Mouse (Mus musculus) MEL (cell line): Measurements from ENCODE around the gene 3110082I17Rik. TPM values are rescaled to one million over a fixed set of nuclear protein-coding genes. Genes with fewer than 3 reads are reported as not detected.

Source experiments
- DNase-seq: peaks from one replicate; pipeline ENCODE4 v3.0.0; 2011; ENCODE audit warnings: low read depth, low spot score
- H3K27ac ChIP-seq: 2 replicates; pipeline ENCODE4 v1.5.1; 2012; ENCODE audit warnings: low read depth, mild to moderate bottlenecking, control low read depth, low read length, moderate library complexity; ENCODE audit not compliant: control insufficient read depth
- H3K27me3 ChIP-seq, 2 experiments: fragments of 150-350 bp in 1 of 2; sonication (generic) in 1 of 2; 2 replicates each; pipeline ENCODE4 v1.6.1; 2012; ENCODE audit warnings: low read length in 2 of 2, mild to moderate bottlenecking in 2 of 2, improper control_type of control experiment in 1 of 2, moderate library complexity in 1 of 2; ENCODE audit not compliant: insufficient read depth in 2 of 2, control insufficient read depth in 1 of 2
- H3K36me3 ChIP-seq, 2 experiments: 2 replicates each; pipeline ENCODE4 v1.6.1; 2012 to 2014; ENCODE audit warnings: low read length in 2 of 2, improper control_type of control experiment in 1 of 2, inconsistent platforms in 1 of 2, mild to moderate bottlenecking in 1 of 2; ENCODE audit not compliant: insufficient read depth in 2 of 2, control insufficient read depth in 1 of 2
- H3K4me1 ChIP-seq, 2 experiments: fragments of 150-350 bp in 1 of 2; sonication (generic) in 1 of 2; 2 replicates each; pipeline ENCODE4 v1.6.1; 2012; ENCODE audit warnings: low read length in 2 of 2, improper control_type of control experiment in 1 of 2, mild to moderate bottlenecking in 1 of 2; ENCODE audit not compliant: insufficient read depth in 2 of 2, control insufficient read depth in 1 of 2
- H3K4me3 ChIP-seq, 2 experiments: fragments of 150-350 bp in 1 of 2; sonication (generic) in 1 of 2; 2 replicates each; pipeline ENCODE4 v1.5.1; 2012; ENCODE audit warnings: low read depth in 2 of 2, low read length in 2 of 2, mild to moderate bottlenecking in 2 of 2, moderate library complexity in 2 of 2, control low read depth in 1 of 2, improper control_type of control experiment in 1 of 2; ENCODE audit not compliant: control insufficient read depth in 1 of 2, insufficient read depth in 1 of 2
- H3K79me2 ChIP-seq: 2 replicates; pipeline ENCODE4 v1.6.1; 2012; ENCODE audit warnings: mild to moderate bottlenecking, low read length, moderate library complexity; ENCODE audit not compliant: control insufficient read depth, poor library complexity, insufficient read depth
- H3K9ac ChIP-seq: 2 replicates; pipeline ENCODE4 v1.6.1; 2012; ENCODE audit warnings: low read depth, mild to moderate bottlenecking, control low read depth, low read length, moderate library complexity; ENCODE audit not compliant: control insufficient read depth, poor library complexity, severe bottlenecking
- H3K9me3 ChIP-seq: fragments of 150-350 bp; sonication (generic); replicated peaks from 2 replicates; pipeline ENCODE4 v1.6.1; 2012; ENCODE audit warnings: mild to moderate bottlenecking, low read length, improper control_type of control experiment, moderate library complexity; ENCODE audit not compliant: insufficient read depth
- BHLHE40 ChIP-seq: IDR thresholded peaks from 2 replicates; pipeline ENCODE4 v1.6.1; 2012; ENCODE audit warnings: low read depth, mild to moderate bottlenecking, inconsistent platforms, low read length, improper control_type of control experiment, borderline replicate concordance
- CHD1 ChIP-seq: IDR thresholded peaks from 2 replicates; pipeline ENCODE4 v1.6.1; 2012; ENCODE audit warnings: low read depth, mild to moderate bottlenecking, inconsistent platforms, low read length, improper control_type of control experiment
- CHD2 ChIP-seq: IDR thresholded peaks from 2 replicates; pipeline ENCODE4 v1.6.1; 2011; ENCODE audit warnings: low read length, improper control_type of control experiment
- CTCF ChIP-seq, 3 experiments: IDR thresholded peaks in 2 of 3; conservative IDR thresholded peaks in 1 of 3; 2 replicates each; pipeline ENCODE4 v1.5.1; 2011 to 2012; ENCODE audit warnings: low read length in 3 of 3, low read depth in 2 of 3, mild to moderate bottlenecking in 2 of 3, improper control_type of control experiment in 1 of 3, inconsistent platforms in 1 of 3, mixed read lengths in 1 of 3, moderate library complexity in 1 of 3; ENCODE audit not compliant: control insufficient read depth in 1 of 3, insufficient read depth in 1 of 3, poor library complexity in 1 of 3, severe bottlenecking in 1 of 3
- E2F4 ChIP-seq: IDR thresholded peaks from 2 replicates; pipeline ENCODE4 v1.6.1; 2011; ENCODE audit warnings: low read depth, low read length, improper control_type of control experiment, borderline replicate concordance
- ELF1 ChIP-seq: IDR thresholded peaks from 2 replicates; pipeline ENCODE4 v1.6.1; 2014; ENCODE audit warnings: low read depth, mild to moderate bottlenecking, inconsistent platforms, low read length, improper control_type of control experiment, moderate library complexity
- EP300 ChIP-seq, 2 experiments: IDR thresholded peaks; 2 replicates each; pipeline ENCODE4 v1.6.1; 2011; ENCODE audit warnings: improper control_type of control experiment in 2 of 2, low read length in 2 of 2, low read depth in 1 of 2, mild to moderate bottlenecking in 1 of 2
- ETS1 ChIP-seq: IDR thresholded peaks from 2 replicates; pipeline ENCODE4 v1.6.1; 2012; ENCODE audit warnings: low read depth, mild to moderate bottlenecking, inconsistent platforms, low read length, improper control_type of control experiment, moderate library complexity
- GABPA ChIP-seq: IDR thresholded peaks from 2 replicates; pipeline ENCODE4 v1.6.1; 2012; ENCODE audit warnings: low read depth, mild to moderate bottlenecking, inconsistent platforms, low read length, improper control_type of control experiment, moderate library complexity
- GATA1 ChIP-seq: IDR thresholded peaks from 2 replicates; pipeline ENCODE4 v1.6.1; 2011; ENCODE audit warnings: low read depth, low read length, improper control_type of control experiment
- HCFC1 ChIP-seq: IDR thresholded peaks from 2 replicates; pipeline ENCODE4 v1.6.1; 2012; ENCODE audit warnings: low read depth, mild to moderate bottlenecking, inconsistent platforms, low read length, improper control_type of control experiment, moderate library complexity
- KAT2A ChIP-seq: conservative IDR thresholded peaks from 2 replicates; pipeline ENCODE4 v1.6.1; 2012; ENCODE audit warnings: low read depth, low read length, improper control_type of control experiment, inconsistent platforms
- MAX ChIP-seq: IDR thresholded peaks from 2 replicates; pipeline ENCODE4 v1.6.1; 2011; ENCODE audit warnings: low read length, improper control_type of control experiment
- MAZ ChIP-seq: IDR thresholded peaks from 2 replicates; pipeline ENCODE4 v1.6.1; 2012; ENCODE audit warnings: low read depth, mild to moderate bottlenecking, inconsistent platforms, low read length, improper control_type of control experiment
- MEF2A ChIP-seq: IDR thresholded peaks from 2 replicates; pipeline ENCODE4 v1.6.1; 2014; ENCODE audit warnings: low read depth, mild to moderate bottlenecking, inconsistent platforms, low read length, improper control_type of control experiment; ENCODE audit not compliant: poor library complexity, insufficient replicate concordance, severe bottlenecking; ENCODE audit errors: extremely low read depth
- MXI1 ChIP-seq: IDR thresholded peaks from 2 replicates; pipeline ENCODE4 v1.6.1; 2011; ENCODE audit warnings: mild to moderate bottlenecking, low read depth, low read length, improper control_type of control experiment
- MYC ChIP-seq: IDR thresholded peaks from 2 replicates; pipeline ENCODE4 v1.6.1; 2011; ENCODE audit warnings: low read depth, mild to moderate bottlenecking, low read length, improper control_type of control experiment, moderate library complexity
- NELFE ChIP-seq: IDR thresholded peaks from 2 replicates; pipeline ENCODE4 v1.6.1; 2011; ENCODE audit warnings: low read depth, low read length, improper control_type of control experiment
- POLR2A ChIP-seq, 2 experiments: IDR thresholded peaks; 2 replicates each; pipeline ENCODE4 v1.6.1; 2011 to 2012; ENCODE audit warnings: low read length in 2 of 2, mild to moderate bottlenecking in 2 of 2, control low read depth in 1 of 2, improper control_type of control experiment in 1 of 2, low read depth in 1 of 2, moderate library complexity in 1 of 2; ENCODE audit not compliant: control insufficient read depth in 1 of 2, insufficient read depth in 1 of 2, poor library complexity in 1 of 2
- POLR2AphosphoS2 ChIP-seq: IDR thresholded peaks from 2 replicates; pipeline ENCODE4 v1.6.1; 2011; ENCODE audit warnings: low read length, improper control_type of control experiment
- POLR2AphosphoS5 ChIP-seq: IDR thresholded peaks from 2 replicates; pipeline ENCODE4 v1.6.1; 2012; ENCODE audit warnings: low read depth, borderline replicate concordance, mild to moderate bottlenecking, inconsistent platforms, low read length, moderate library complexity, mixed read lengths
- RAD21 ChIP-seq: IDR thresholded peaks from 2 replicates; pipeline ENCODE4 v1.6.1; 2011; ENCODE audit warnings: mild to moderate bottlenecking, low read depth, low read length, improper control_type of control experiment
- RCOR1 ChIP-seq: IDR thresholded peaks from 2 replicates; pipeline ENCODE4 v1.6.1; 2012; ENCODE audit warnings: low read depth, mild to moderate bottlenecking, inconsistent platforms, low read length, improper control_type of control experiment
- SIN3A ChIP-seq: IDR thresholded peaks from 2 replicates; pipeline ENCODE4 v1.6.1; 2012; ENCODE audit warnings: low read length, improper control_type of control experiment, inconsistent platforms
- TBP ChIP-seq: IDR thresholded peaks from 2 replicates; pipeline ENCODE4 v1.8.0; 2011; ENCODE audit warnings: low read depth, low read length, improper control_type of control experiment
- TCF12 ChIP-seq: IDR thresholded peaks from 2 replicates; pipeline ENCODE4 v1.6.1; 2014; ENCODE audit warnings: low read depth, mild to moderate bottlenecking, inconsistent platforms, low read length, improper control_type of control experiment, moderate library complexity
- UBTF ChIP-seq: IDR thresholded peaks from 2 replicates; pipeline ENCODE4 v1.6.1; 2012; ENCODE audit warnings: low read depth, mild to moderate bottlenecking, inconsistent platforms, low read length, improper control_type of control experiment, moderate library complexity, borderline replicate concordance; ENCODE audit not compliant: insufficient read depth
- USF2 ChIP-seq, 2 experiments: IDR thresholded peaks; 2 replicates each; pipeline ENCODE4 v1.6.1; 2011 to 2012; ENCODE audit warnings: improper control_type of control experiment in 2 of 2, low read length in 2 of 2, borderline replicate concordance in 1 of 2, inconsistent platforms in 1 of 2, low read depth in 1 of 2, mild to moderate bottlenecking in 1 of 2; ENCODE audit not compliant: insufficient read depth in 1 of 2
- ZC3H11A ChIP-seq: IDR thresholded peaks from 2 replicates; pipeline ENCODE4 v1.6.1; 2012; ENCODE audit warnings: low read depth, mild to moderate bottlenecking, inconsistent platforms, low read length, improper control_type of control experiment
- ZMIZ1 ChIP-seq: IDR thresholded peaks from 2 replicates; pipeline ENCODE4 v1.6.1; 2012; ENCODE audit warnings: low read depth, mild to moderate bottlenecking, inconsistent platforms, low read length, improper control_type of control experiment, moderate library complexity
- ZNF384 ChIP-seq: IDR thresholded peaks from 2 replicates; pipeline ENCODE4 v1.6.1; 2012; ENCODE audit warnings: low read depth, mild to moderate bottlenecking, inconsistent platforms, low read length, improper control_type of control experiment
- polyA plus RNA-seq, 2 experiments: library from polyadenylated mRNA; stranded (reverse) in 1 of 2; unstranded in 1 of 2; fragments of >175 nt in 1 of 2; fragments of >200 nt in 1 of 2; gene quantifications; 2 replicates each; pipeline versions ENCODE4 v1.2.1 to v1.2.4; 2012; ENCODE audit warnings: low replicate concordance in 2 of 2, low read depth in 1 of 2; ENCODE audit not compliant: insufficient read length in 2 of 2, insufficient read depth in 1 of 2, missing spikeins in 1 of 2
- total RNA-seq: library from RNA; depleted of rRNA; stranded (reverse); fragments of 300-350 nt; gene quantifications from 2 replicates; pipeline ENCODE4 v1.2.3, GENCODE M21; 2012

3110082I17Rik gene
- total and polyA plus RNA-seq, 3 experiments, result 58.1 to 79.5 TPM; not detected in 1

GRCm38 (mm10) chr5:139479088-139479487 lies 18.8 kb upstream of the 3110082I17Rik start:
- no peak for DNase-seq
- no peak overlapping the region for H3K4me3 ChIP-seq
- H3K79me2 ChIP-seq, result peaks cover 10% of the 10 kb centered on the region
- TF ChIP-seq MAZ (no peak), ETS1 (no peak), ELF1 (no peak), TCF12 (no peak), NELFE (no peak), BHLHE40 (no peak), ZMIZ1 (no peak), MEF2A (no peak), UBTF (no peak), CHD2 (no peak), USF2 (IDR thresholded peaks at IDR 0.05; ENCODE audit: borderline replicate concordance in 1 of 2, insufficient read depth in 1 of 2, low read depth in 1 of 2, low read length in 2 of 2) (no peak), MAX (no peak), KAT2A (no peak), ZNF384 (no peak), RCOR1 (no peak), HCFC1 (no peak), ZC3H11A (no peak), CHD1 (no peak), GATA1 (no peak), TBP (no peak)
- peaks cover 3 to 5% of the 10 kb centered on the region in 2 experiments; a peak in 3 of 4 replicates for H3K36me3 ChIP-seq
- no peaks in the 10 kb centered on the region for H3K27me3 ChIP-seq
- H3K4me1 ChIP-seq, result peaks cover 0 to 10% of the 10 kb centered on the region in 2 experiments; a peak in 2 of 4 replicates
- H3K9me3 ChIP-seq, result no peaks in the 10 kb centered on the region
- no peak overlapping the region for H3K27ac ChIP-seq
- H3K9ac ChIP-seq, result no peak overlapping the region

- H3K4me3 ChIP-seq, result no peak overlapping the region
- H3K4me1 ChIP-seq, result no peaks in the 10 kb centered on the region
- no peak overlapping the region for H3K9ac ChIP-seq
- H3K27me3 ChIP-seq, result no peaks in the 10 kb centered on the region
- no peak overlapping the region for H3K27ac ChIP-seq
- no peak for DNase-seq
- peaks cover 0 to 7% of the 10 kb centered on the region in 2 experiments; a peak in 2 of 4 replicates for H3K36me3 ChIP-seq
- no peak for TF ChIP-seq SIN3A
- no peak for TF ChIP-seq RAD21
- TF ChIP-seq POLR2AphosphoS5, result no peak
- no peak for TF ChIP-seq POLR2AphosphoS2
- no peak for TF ChIP-seq MYC
- TF ChIP-seq MXI1, result no peak
- no peak for TF ChIP-seq CHD2
- TF ChIP-seq TCF12, result no peak
- no peak for TF ChIP-seq MAZ
- no peak for TF ChIP-seq BHLHE40
- TF ChIP-seq RCOR1, result no peak
- no peak for TF ChIP-seq E2F4
- TF ChIP-seq CTCF (IDR thresholded peaks at IDR 0.05 in 2 of 3, conservative IDR thresholded peaks at IDR 0.05 in 1 of 3; ENCODE audit: control insufficient read depth in 1 of 3, insufficient read depth in 1 of 3, low read depth in 2 of 3, low read length in 3 of 3, poor library complexity in 1 of 3, severe bottlenecking in 1 of 3), result no peak
- TF ChIP-seq MAX, result no peak
- no peak for TF ChIP-seq EP300 (IDR thresholded peaks at IDR 0.05; ENCODE audit: low read depth in 1 of 2, low read length in 2 of 2)
- no peak for TF ChIP-seq POLR2A (IDR thresholded peaks at IDR 0.05; ENCODE audit: control insufficient read depth in 1 of 2, insufficient read depth in 1 of 2, low read depth in 1 of 2, low read length in 2 of 2, poor library complexity in 1 of 2)
- no peak for TF ChIP-seq GATA1
- TF ChIP-seq ELF1, result no peak
- no peak for TF ChIP-seq GABPA
- H3K79me2 ChIP-seq, result no peaks in the 10 kb centered on the region
- H3K9me3 ChIP-seq, result no peaks in the 10 kb centered on the region
Measured at GRCm38 (mm10) chr5:139474741-139475140, 14.4 kb upstream of the 3110082I17Rik start.
